Mouse (Mus musculus) cerebellum, postnatal 25 days (tissue): Measurements from ENCODE around the gene Taar4.

Experiments
- DNase-seq, 2 experiments: peaks; one replicate each; pipeline ENCODE4 v3.0.0; 2021; ENCODE audit warnings: mixed read lengths in 2 of 2

The Taar4 gene

DNA sequence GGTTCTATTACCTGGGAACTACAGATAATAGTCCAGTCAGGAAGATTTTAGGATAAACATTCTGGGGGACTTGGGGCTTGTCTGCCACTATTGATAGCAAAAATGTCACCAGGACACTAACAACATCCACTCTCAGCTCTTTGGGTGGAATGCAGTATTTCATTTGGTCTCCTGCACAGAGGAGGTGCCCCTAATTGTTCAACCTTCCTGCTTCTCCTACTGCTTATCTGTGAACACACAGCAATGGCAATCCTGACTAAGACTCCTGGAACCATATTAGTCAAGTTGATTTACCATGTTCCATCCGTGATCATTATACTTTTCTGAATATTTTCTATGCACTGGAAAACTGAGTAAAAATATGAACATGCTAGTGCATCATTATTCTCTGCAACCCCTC is 47.8 kb downstream of the Taar4 start:
- DNase-seq = no peak
